Mouse (Mus musculus): ENCODE data around the gene Socs1. TPM values are rescaled to one million over a fixed set of nuclear protein-coding genes. Genes with fewer than 3 reads are reported as not detected.

The Socs1 gene
- polyA plus RNA-seq, 1 experiment from 2014 or later, result 3.8 TPM

- 0 out of 2 replicates have a peak, but pooled peaks cover 6% of the 10 kb centered on the region for H3K4me1 ChIP-seq (replicated peaks; ENCODE audit: control insufficient read depth, insufficient read depth, low read length)
- H3K9ac ChIP-seq (ENCODE audit: low read depth, low read length), result no peak overlapping the region
- H3K36me3 ChIP-seq (ENCODE audit: control insufficient read depth, insufficient read depth), result no peaks in the 10 kb centered on the region
- 82% methylated on average over 4 of the region's 4 CpGs for WGBS
- ATAC-seq, result no peak
- no peak for TF ChIP-seq CTCF (IDR thresholded peaks at IDR 0.05; ENCODE audit: low read depth)
- H3K9me3 ChIP-seq (ENCODE audit: control insufficient read depth), result no peaks in the 10 kb centered on the region
- no peak overlapping the region for H3K4me3 ChIP-seq (ENCODE audit: low read depth, low read length)
- H3K4me2 ChIP-seq (replicated peaks; ENCODE audit: low read depth), result no peak overlapping the region
- no peaks in the 10 kb centered on the region for H3K27me3 ChIP-seq (replicated peaks; ENCODE audit: control insufficient read depth, insufficient read depth, low read length)
- H3K27ac ChIP-seq (ENCODE audit: low read depth, low read length), result no peak overlapping the region
Measured at GRCm38 (mm10) chr16:10788866-10789265, 3.5 kb upstream of the Socs1 start.

DNA sequence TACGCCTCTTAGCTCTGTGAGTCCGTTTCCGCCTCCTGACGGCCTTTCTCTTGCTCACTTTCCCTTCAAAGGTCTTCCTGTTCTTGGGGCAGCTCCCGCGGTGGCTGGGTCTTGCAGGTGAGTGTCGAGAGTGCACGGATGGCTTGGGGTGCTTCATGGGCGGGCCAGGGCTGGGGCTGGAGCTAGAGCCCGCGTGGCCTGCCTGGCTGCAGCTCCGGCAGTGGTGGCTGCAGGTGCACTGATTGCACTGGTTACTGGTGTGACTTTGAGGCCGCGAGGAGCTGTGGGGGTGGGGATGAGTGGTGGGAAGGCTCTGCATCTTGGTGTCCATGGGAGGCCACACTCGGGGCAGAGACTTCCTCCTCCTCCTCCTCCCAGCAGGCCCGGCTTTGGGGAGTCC is 2.9 kb upstream of the Socs1 start, which contains the start of gene Tnp2:
Gene Tnp2, minus strand, starts transcription at position 390 of the 400 bp plus-strand sequence.
- no peaks in the 10 kb centered on the region for H3K36me3 ChIP-seq (ENCODE audit: control insufficient read depth, insufficient read depth)
- no peaks in the 10 kb centered on the region for H3K9me3 ChIP-seq (ENCODE audit: control insufficient read depth)
- H3K27me3 ChIP-seq (replicated peaks; ENCODE audit: control insufficient read depth, insufficient read depth, low read length), result no peaks in the 10 kb centered on the region
- H3K4me1 ChIP-seq (replicated peaks; ENCODE audit: control insufficient read depth, insufficient read depth, low read length), result 0 out of 2 replicates have a peak, but pooled peaks cover 8% of the 10 kb centered on the region
- TF ChIP-seq CTCF (IDR thresholded peaks at IDR 0.05; ENCODE audit: low read depth), result no peak
- no peak within 1 kb of the TSS for H3K9ac ChIP-seq (ENCODE audit: low read depth, low read length)
- 45% methylated on average over 16 of the region's 16 CpGs for WGBS
- no peak within 1 kb of the TSS for H3K4me2 ChIP-seq (replicated peaks; ENCODE audit: low read depth)
- H3K4me3 ChIP-seq (ENCODE audit: low read depth, low read length), result no peak within 1 kb of the TSS
- no peak within 1 kb of the TSS for H3K27ac ChIP-seq (ENCODE audit: low read depth, low read length)
- ATAC-seq, result no peak

DNA sequence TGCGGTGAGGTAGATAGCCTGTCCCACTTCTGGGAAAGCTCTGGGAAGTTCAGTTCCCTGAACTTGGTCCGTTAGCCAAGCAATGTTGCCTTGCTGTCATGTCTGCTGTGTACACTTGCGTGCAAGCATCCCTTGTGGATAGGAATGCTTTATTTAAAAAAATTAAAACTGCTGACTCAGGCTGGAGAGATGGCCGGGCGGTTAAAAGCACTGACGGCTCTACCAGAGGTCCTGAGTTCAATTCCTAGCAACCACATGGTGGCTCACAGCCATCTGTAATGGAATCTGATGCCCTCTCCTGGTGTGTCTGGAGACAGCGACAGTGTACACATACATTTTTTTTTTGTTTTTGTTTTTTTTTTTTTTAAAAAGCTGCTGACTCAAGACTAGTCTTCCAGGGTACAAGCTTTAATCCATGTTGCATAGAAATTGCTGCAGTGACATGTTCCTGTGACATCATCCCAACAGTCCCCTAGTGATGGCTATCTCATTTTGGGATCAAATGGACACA is 2.3 kb upstream of the Socs1 start:
- Histone ChIP-seq H3K9me3 (ENCODE audit: control insufficient read depth) (no peaks in the 10 kb centered on the region), H3K9ac (ENCODE audit: low read depth, low read length) (no peak overlapping the region), H3K27ac (ENCODE audit: low read depth, low read length) (no peak overlapping the region), H3K4me2 (replicated peaks; ENCODE audit: low read depth) (no peak overlapping the region), H3K36me3 (ENCODE audit: control insufficient read depth, insufficient read depth) (no peaks in the 10 kb centered on the region), H3K27me3 (replicated peaks; ENCODE audit: control insufficient read depth, insufficient read depth, low read length) (no peaks in the 10 kb centered on the region), H3K4me1 (replicated peaks; ENCODE audit: control insufficient read depth, insufficient read depth, low read length) (0 out of 2 replicates have a peak, but pooled peaks cover 8% of the 10 kb centered on the region), H3K4me3 (ENCODE audit: low read depth, low read length) (no peak overlapping the region)
- no peak for ATAC-seq
- TF ChIP-seq CTCF (IDR thresholded peaks at IDR 0.05; ENCODE audit: low read depth), result peak; percentile 28; the same call in 1 of the 2 replicates
- WGBS, result 76% methylated on average over 7 of the region's 7 CpGs

DNA sequence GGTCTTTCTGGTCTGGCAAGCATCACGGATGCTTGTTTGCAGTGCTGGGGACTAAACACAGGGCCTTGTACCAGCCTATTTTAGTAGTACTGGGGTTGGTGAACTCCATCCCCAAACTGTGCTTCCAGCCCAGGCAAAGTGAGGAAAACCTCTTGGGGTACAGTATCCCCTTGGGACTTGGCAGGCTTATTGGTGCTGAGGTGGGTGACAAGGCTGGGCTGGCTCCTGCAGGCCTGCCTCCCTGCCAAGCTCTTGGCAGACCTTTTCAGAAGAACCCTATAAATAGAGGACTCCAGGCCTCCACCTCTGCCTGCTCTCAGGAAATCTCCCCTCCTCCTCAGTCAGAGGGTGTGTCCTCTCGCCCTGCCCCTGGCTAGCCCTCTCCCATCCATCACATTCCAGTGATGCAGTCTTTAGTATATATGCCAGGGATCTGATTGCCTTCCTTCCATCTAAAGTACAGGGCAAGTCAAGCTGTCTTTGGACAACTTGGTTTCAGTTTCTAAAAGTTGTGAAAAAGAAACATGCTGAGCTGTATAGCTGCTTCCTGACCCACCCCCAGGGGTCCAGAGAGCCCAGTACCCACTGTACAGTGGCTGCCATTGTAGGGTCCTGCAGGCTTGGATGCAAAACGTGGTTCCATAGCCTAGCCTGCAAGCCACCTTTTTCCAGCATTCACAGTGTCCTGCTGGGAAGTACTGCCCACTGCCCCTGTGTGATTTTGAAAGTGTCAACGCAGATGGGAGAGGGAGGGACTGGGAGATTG is 1.6 kb upstream of the Socs1 start:
- H3K9me3 ChIP-seq (ENCODE audit: control insufficient read depth), result no peaks in the 10 kb centered on the region
- 0 out of 2 replicates have a peak overlapping the region, but pooled peaks have one; percentile 97 for H3K27ac ChIP-seq (ENCODE audit: low read depth, low read length)
- no peak for ATAC-seq
- no peak overlapping the region for H3K4me3 ChIP-seq (ENCODE audit: low read depth, low read length)
- 71% methylated on average over 4 of the region's 4 CpGs for WGBS
- H3K4me1 ChIP-seq (replicated peaks; ENCODE audit: control insufficient read depth, insufficient read depth, low read length), result 0 out of 2 replicates have a peak, but pooled peaks cover 8% of the 10 kb centered on the region
- no peak overlapping the region for H3K4me2 ChIP-seq (replicated peaks; ENCODE audit: low read depth)
- H3K9ac ChIP-seq (ENCODE audit: low read depth, low read length), result no peak overlapping the region
- no peaks in the 10 kb centered on the region for H3K36me3 ChIP-seq (ENCODE audit: control insufficient read depth, insufficient read depth)
- no peak for TF ChIP-seq CTCF (IDR thresholded peaks at IDR 0.05; ENCODE audit: low read depth)
- no peaks in the 10 kb centered on the region for H3K27me3 ChIP-seq (replicated peaks; ENCODE audit: control insufficient read depth, insufficient read depth, low read length)

- WGBS, result 3% methylated on average over 9 of the region's 9 CpGs
- ATAC-seq, result peak; percentile 44
- peak; percentile 95 for TF ChIP-seq CTCF (IDR thresholded peaks at IDR 0.05; ENCODE audit: low read depth)
Measured at GRCm38 (mm10) chr16:10786288-10786687, 952 bp upstream of the Socs1 start.

GRCm38 (mm10) chr16:10784793-10785370 is 454 bp downstream of the Socs1 start:
- Histone ChIP-seq H3K27ac (ENCODE audit: low read depth, low read length) (peak overlapping the region; percentile 97), H3K4me3 (ENCODE audit: low read depth, low read length) (peak overlapping the region; percentile 81), H3K4me2 (replicated peaks; ENCODE audit: low read depth) (peak overlapping the region; percentile 100), H3K9ac (ENCODE audit: low read depth, low read length) (peak overlapping the region; percentile 77), H3K4me1 (replicated peaks; ENCODE audit: control insufficient read depth, insufficient read depth, low read length) (0 out of 2 replicates have a peak, but pooled peaks cover 8% of the 10 kb centered on the region), H3K36me3 (ENCODE audit: control insufficient read depth, insufficient read depth) (no peaks in the 10 kb centered on the region), H3K27me3 (replicated peaks; ENCODE audit: control insufficient read depth, insufficient read depth, low read length) (no peaks in the 10 kb centered on the region), H3K9me3 (ENCODE audit: control insufficient read depth) (no peaks in the 10 kb centered on the region)
- under 1% methylated on average over 55 of the region's 55 CpGs for WGBS
- ATAC-seq, result peak; percentile 81
- peak; percentile 91 for TF ChIP-seq CTCF (IDR thresholded peaks at IDR 0.05; ENCODE audit: low read depth)

More at GRCm38 (mm10) chr16:10786288-10786687, 952 bp upstream of the Socs1 start:
- Histone ChIP-seq H3K4me2 (replicated peaks; ENCODE audit: low read depth) (peak overlapping the region; percentile 100), H3K9me3 (ENCODE audit: control insufficient read depth) (no peaks in the 10 kb centered on the region), H3K27me3 (replicated peaks; ENCODE audit: control insufficient read depth, insufficient read depth, low read length) (no peaks in the 10 kb centered on the region), H3K27ac (ENCODE audit: low read depth, low read length) (peak overlapping the region; percentile 97), H3K4me1 (replicated peaks; ENCODE audit: control insufficient read depth, insufficient read depth, low read length) (0 out of 2 replicates have a peak, but pooled peaks cover 8% of the 10 kb centered on the region), H3K4me3 (ENCODE audit: low read depth, low read length) (peak overlapping the region; percentile 81), H3K36me3 (ENCODE audit: control insufficient read depth, insufficient read depth) (no peaks in the 10 kb centered on the region), H3K9ac (ENCODE audit: low read depth, low read length) (peak overlapping the region; percentile 77)

Data from intestine, postnatal 0 days (tissue).